Mouse (Mus musculus): ENCODE measurements around the gene Sdk1. TPM values are rescaled to one million over a fixed set of nuclear protein-coding genes. Genes with fewer than 3 reads are reported as not detected.

Sdk1 gene
- polyA plus RNA-seq, 1 experiment from 2014 or later = 1.3 TPM

DNA sequence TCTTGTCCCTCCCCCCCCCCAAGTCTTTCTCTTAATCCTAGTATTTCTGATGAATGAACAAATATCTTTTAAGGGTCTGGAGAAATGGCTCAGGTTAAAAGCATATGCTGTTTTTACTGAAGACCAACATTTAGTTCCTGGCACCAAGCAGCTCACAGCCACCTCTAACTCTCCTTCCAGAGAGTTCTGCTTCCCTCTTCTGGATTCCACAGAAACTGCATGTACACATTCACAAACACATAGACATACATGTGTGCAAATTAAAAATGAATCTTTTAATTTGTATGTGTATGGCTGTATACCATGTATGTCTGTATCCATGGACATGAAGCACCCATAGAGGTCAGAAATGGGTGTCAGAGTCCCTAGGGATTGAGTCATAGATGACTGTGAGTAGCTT is 968.6 kb downstream of the Sdk1 start:
- no peaks in the 10 kb centered on the region for H3K36me3 ChIP-seq (ENCODE audit: control insufficient read depth, insufficient read depth)
- H3K27ac ChIP-seq (ENCODE audit: low read length) = no peak overlapping the region
- no peaks in the 10 kb centered on the region for H3K27me3 ChIP-seq (ENCODE audit: control insufficient read depth, insufficient read depth, low read length)
- 0 out of 2 replicates have a peak, but pooled peaks cover 2% of the 10 kb centered on the region for H3K9me3 ChIP-seq (replicated peaks; ENCODE audit: control insufficient read depth, low read length)
- no peak overlapping the region for H3K4me3 ChIP-seq (ENCODE audit: low read length)
- no peak for ATAC-seq (replicated peaks; ENCODE audit: extremely low read depth, insufficient read depth, low FRiP score)
- no peak overlapping the region for H3K4me2 ChIP-seq (ENCODE audit: low read depth, low read length)
- H3K9ac ChIP-seq (ENCODE audit: low read length) = no peak overlapping the region
- no peaks in the 10 kb centered on the region for H3K4me1 ChIP-seq (ENCODE audit: control insufficient read depth, insufficient read depth, low read length)

- Histone ChIP-seq H3K27ac (ENCODE audit: low read length) (no peak overlapping the region), H3K9me3 (replicated peaks; ENCODE audit: control insufficient read depth, low read length) (0 out of 2 replicates have a peak, but pooled peaks cover 2% of the 10 kb centered on the region), H3K9ac (ENCODE audit: low read length) (no peak overlapping the region), H3K4me2 (ENCODE audit: low read depth, low read length) (no peak overlapping the region), H3K36me3 (ENCODE audit: control insufficient read depth, insufficient read depth) (no peaks in the 10 kb centered on the region), H3K4me3 (ENCODE audit: low read length) (no peak overlapping the region), H3K27me3 (ENCODE audit: control insufficient read depth, insufficient read depth, low read length) (no peaks in the 10 kb centered on the region), H3K4me1 (ENCODE audit: control insufficient read depth, insufficient read depth, low read length) (peaks cover 2% of the 10 kb centered on the region; the same call in 1 of the 2 replicates)
- 65% methylated on average over 11 of the region's 11 CpGs for WGBS
- ATAC-seq (replicated peaks; ENCODE audit: extremely low read depth, insufficient read depth, low FRiP score) = no peak
These were observed 971.0 kb downstream of the Sdk1 start for GRCm38 (mm10) chr5:142212252-142212651.

GRCm38 (mm10) chr5:142215981-142216380 is 974.7 kb downstream of the Sdk1 start:
- no peak overlapping the region for H3K27ac ChIP-seq (ENCODE audit: low read length)
- ATAC-seq (replicated peaks; ENCODE audit: extremely low read depth, insufficient read depth, low FRiP score) = no peak
- no peak overlapping the region for H3K4me2 ChIP-seq (ENCODE audit: low read depth, low read length)
- no peaks in the 10 kb centered on the region for H3K36me3 ChIP-seq (ENCODE audit: control insufficient read depth, insufficient read depth)
- WGBS = 70% methylated on average over 5 of the region's 5 CpGs
- H3K4me3 ChIP-seq (ENCODE audit: low read length) = no peak overlapping the region
- no peaks in the 10 kb centered on the region for H3K27me3 ChIP-seq (ENCODE audit: control insufficient read depth, insufficient read depth, low read length)
- peaks cover 5% of the 10 kb centered on the region for H3K9me3 ChIP-seq (replicated peaks; ENCODE audit: control insufficient read depth, low read length)
- no peak overlapping the region for H3K9ac ChIP-seq (ENCODE audit: low read length)
- H3K4me1 ChIP-seq (ENCODE audit: control insufficient read depth, insufficient read depth, low read length) = peaks cover 2% of the 10 kb centered on the region; the same call in 1 of the 2 replicates

DNA sequence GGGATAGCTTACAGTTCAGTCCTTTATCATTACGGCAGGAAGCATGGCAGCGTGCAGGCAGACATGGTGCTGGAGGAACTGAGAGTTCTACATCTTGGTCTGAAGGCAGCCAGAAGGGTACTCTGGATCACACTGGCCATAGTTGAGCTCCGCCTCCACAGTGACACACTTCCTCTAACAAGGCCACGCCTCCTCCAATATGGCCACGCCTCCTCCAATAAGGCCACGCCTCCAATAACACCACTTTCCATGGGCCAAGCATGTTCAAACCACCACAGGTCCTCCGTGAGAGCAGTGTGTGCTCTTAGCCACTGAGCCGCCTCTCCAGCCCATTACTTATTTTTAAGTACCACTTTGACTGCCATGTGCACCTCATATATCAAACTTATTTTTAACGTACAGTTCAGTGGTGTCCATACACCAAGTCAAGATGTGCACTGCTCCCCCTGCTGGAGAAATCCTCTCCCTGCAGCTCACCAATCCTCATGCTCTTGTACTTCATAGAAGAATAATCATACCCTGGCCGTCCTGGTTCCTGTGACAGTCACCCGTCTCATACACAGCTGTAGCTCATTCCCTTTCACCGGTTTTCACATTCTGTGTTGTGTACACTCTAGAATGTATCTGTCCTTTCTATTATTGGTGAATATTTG is 979.7 kb downstream of the Sdk1 start:
- H3K4me2 ChIP-seq (ENCODE audit: low read depth, low read length) = no peak overlapping the region

DNA sequence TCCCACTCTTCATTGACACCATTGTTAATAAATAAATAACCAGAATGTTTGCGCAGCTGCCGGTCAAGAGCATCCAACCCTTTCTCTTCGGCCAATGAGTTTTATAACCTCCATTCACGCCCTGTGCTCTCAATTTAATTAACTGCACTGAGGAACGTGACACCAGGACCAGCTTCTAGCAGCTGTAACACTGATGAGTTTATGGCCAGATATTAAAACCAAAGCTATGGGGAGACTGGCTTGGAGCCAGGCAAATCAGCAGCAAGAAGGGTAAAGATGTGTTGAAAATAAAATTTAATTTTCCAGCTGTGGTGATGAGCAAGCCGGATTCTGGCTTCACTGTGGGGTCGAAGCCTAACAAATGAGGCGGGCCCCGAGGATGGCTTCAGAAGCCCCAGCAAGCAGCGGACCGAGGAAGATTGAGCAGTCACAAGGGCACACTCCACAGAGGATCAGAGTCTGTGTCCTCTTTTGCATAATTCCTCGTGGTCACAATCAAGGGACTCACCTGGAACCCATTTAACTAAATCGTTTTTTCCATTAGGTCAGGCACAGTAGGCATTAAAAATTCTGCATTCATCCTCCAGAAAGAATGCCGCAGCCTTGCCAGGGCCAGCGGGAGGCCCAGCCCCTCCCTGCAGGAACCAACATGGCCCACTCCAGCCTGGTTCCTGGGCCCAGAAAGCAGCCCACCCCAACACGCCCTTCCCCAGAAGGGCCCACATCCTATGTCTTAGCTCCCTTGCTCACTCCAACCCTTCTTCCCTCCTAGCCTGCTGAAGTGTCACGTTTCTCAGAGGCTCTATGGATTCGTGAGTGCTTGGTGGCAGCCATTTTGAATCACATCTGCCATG is 987.9 kb downstream of the Sdk1 start:
- no peak for ATAC-seq (replicated peaks; ENCODE audit: extremely low read depth, insufficient read depth, low FRiP score)
- WGBS = 83% methylated on average over 18 of the region's 18 CpGs
- peaks cover 2% of the 10 kb centered on the region; the same call in 1 of the 2 replicates for H3K9me3 ChIP-seq (replicated peaks; ENCODE audit: control insufficient read depth, low read length)
- H3K4me1 ChIP-seq (ENCODE audit: control insufficient read depth, insufficient read depth, low read length) = no peaks in the 10 kb centered on the region
- no peak overlapping the region for H3K9ac ChIP-seq (ENCODE audit: low read length)
- H3K27ac ChIP-seq (ENCODE audit: low read length) = no peak overlapping the region
- H3K27me3 ChIP-seq (ENCODE audit: control insufficient read depth, insufficient read depth, low read length) = no peaks in the 10 kb centered on the region
- no peak overlapping the region for H3K4me3 ChIP-seq (ENCODE audit: low read length)
- no peak overlapping the region for H3K4me2 ChIP-seq (ENCODE audit: low read depth, low read length)
- H3K36me3 ChIP-seq (ENCODE audit: control insufficient read depth, insufficient read depth) = no peaks in the 10 kb centered on the region

More for the DNA sequence above, 979.7 kb downstream of the Sdk1 start:
- H3K4me3 ChIP-seq (ENCODE audit: low read length) = no peak overlapping the region
- H3K9me3 ChIP-seq (replicated peaks; ENCODE audit: control insufficient read depth, low read length) = peaks cover 5% of the 10 kb centered on the region
- peaks cover 2% of the 10 kb centered on the region; the same call in 1 of the 2 replicates for H3K4me1 ChIP-seq (ENCODE audit: control insufficient read depth, insufficient read depth, low read length)
- WGBS = 87% methylated on average over 12 of the region's 12 CpGs
- H3K27ac ChIP-seq (ENCODE audit: low read length) = no peak overlapping the region
- no peak overlapping the region for H3K9ac ChIP-seq (ENCODE audit: low read length)
- H3K27me3 ChIP-seq (ENCODE audit: control insufficient read depth, insufficient read depth, low read length) = no peaks in the 10 kb centered on the region
- H3K36me3 ChIP-seq (ENCODE audit: control insufficient read depth, insufficient read depth) = no peaks in the 10 kb centered on the region
- no peak for ATAC-seq (replicated peaks; ENCODE audit: extremely low read depth, insufficient read depth, low FRiP score)

DNA sequence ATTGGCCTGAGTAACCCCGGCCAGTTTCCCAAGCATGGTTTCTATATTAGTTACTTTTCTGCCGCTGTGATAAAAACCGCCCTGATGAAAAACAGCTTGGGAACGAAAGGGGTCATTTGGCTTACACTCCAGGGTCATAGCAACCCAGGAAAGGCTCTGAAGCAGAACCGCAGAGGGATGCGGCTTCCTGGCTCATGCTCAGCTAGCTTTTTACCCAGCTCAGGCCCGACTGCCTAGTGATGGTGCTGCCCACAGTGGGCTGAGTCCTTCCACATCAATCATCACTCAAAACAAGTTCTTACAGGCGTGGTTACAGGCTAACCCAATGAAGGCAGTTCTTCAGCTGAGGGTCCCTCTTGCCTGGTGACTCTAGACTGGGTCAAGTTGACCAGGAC is 988.5 kb downstream of the Sdk1 start:
- Histone ChIP-seq H3K9me3 (replicated peaks; ENCODE audit: control insufficient read depth, low read length) (peaks cover 2% of the 10 kb centered on the region; the same call in 1 of the 2 replicates), H3K9ac (ENCODE audit: low read length) (no peak overlapping the region), H3K27me3 (ENCODE audit: control insufficient read depth, insufficient read depth, low read length) (no peaks in the 10 kb centered on the region), H3K36me3 (ENCODE audit: control insufficient read depth, insufficient read depth) (no peaks in the 10 kb centered on the region), H3K4me2 (ENCODE audit: low read depth, low read length) (no peak overlapping the region), H3K4me3 (ENCODE audit: low read length) (no peak overlapping the region), H3K27ac (ENCODE audit: low read length) (no peak overlapping the region), H3K4me1 (ENCODE audit: control insufficient read depth, insufficient read depth, low read length) (no peaks in the 10 kb centered on the region)
- no peak for ATAC-seq (replicated peaks; ENCODE audit: extremely low read depth, insufficient read depth, low FRiP score)
- 83% methylated on average over 8 of the region's 8 CpGs for WGBS

GRCm38 (mm10) chr5:142240288-142240687 is 999.0 kb downstream of the Sdk1 start:
- no peaks in the 10 kb centered on the region for H3K36me3 ChIP-seq (ENCODE audit: control insufficient read depth, insufficient read depth)
- H3K4me2 ChIP-seq (ENCODE audit: low read depth, low read length) = no peak overlapping the region
- ATAC-seq (replicated peaks; ENCODE audit: extremely low read depth, insufficient read depth, low FRiP score) = no peak
- no peak overlapping the region for H3K9ac ChIP-seq (ENCODE audit: low read length)
- H3K4me3 ChIP-seq (ENCODE audit: low read length) = no peak overlapping the region
- H3K27ac ChIP-seq (ENCODE audit: low read length) = no peak overlapping the region
- H3K27me3 ChIP-seq (ENCODE audit: control insufficient read depth, insufficient read depth, low read length) = no peaks in the 10 kb centered on the region
- no peaks in the 10 kb centered on the region for H3K4me1 ChIP-seq (ENCODE audit: control insufficient read depth, insufficient read depth, low read length)
- 89% methylated on average over 6 of the region's 6 CpGs for WGBS
- H3K9me3 ChIP-seq (replicated peaks; ENCODE audit: control insufficient read depth, low read length) = peaks cover 10% of the 10 kb centered on the region

DNA sequence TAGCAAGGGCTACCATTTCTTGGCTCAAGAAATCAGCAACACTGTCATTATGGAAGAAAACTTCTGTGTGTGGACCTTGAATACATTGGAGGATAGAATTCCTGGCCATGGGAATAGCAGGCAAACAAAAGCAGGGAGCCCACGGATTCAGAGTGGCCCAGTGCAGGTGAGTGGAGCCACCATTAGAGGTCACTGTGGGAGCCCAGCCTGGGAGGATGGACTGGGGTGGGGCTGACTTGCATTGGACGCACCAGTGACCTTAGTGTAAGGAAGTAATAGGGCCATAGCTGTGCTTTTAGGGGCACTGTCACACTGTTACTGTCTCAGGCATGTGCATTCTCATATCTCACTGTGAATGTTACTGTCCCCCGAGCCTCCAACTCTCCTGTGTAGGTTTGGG is 1001.3 kb downstream of the Sdk1 start:
- H3K27ac ChIP-seq (ENCODE audit: low read length) = no peak overlapping the region
- no peak for ATAC-seq (replicated peaks; ENCODE audit: extremely low read depth, insufficient read depth, low FRiP score)
- WGBS = 63% methylated on average over 3 of the region's 3 CpGs

GRCm38 (mm10) chr5:142243069-142243468 is 1001.8 kb downstream of the Sdk1 start:
- H3K27me3 ChIP-seq (ENCODE audit: control insufficient read depth, insufficient read depth, low read length) = no peaks in the 10 kb centered on the region
- ATAC-seq (replicated peaks; ENCODE audit: extremely low read depth, insufficient read depth, low FRiP score) = no peak
- no peak overlapping the region for H3K4me2 ChIP-seq (ENCODE audit: low read depth, low read length)
- H3K9me3 ChIP-seq (replicated peaks; ENCODE audit: control insufficient read depth, low read length) = peaks cover 29% of the 10 kb centered on the region
- no peak overlapping the region for H3K27ac ChIP-seq (ENCODE audit: low read length)
- H3K4me1 ChIP-seq (ENCODE audit: control insufficient read depth, insufficient read depth, low read length) = no peaks in the 10 kb centered on the region
- H3K4me3 ChIP-seq (ENCODE audit: low read length) = no peak overlapping the region
- WGBS = 85% methylated on average over 2 of the region's 2 CpGs
- H3K36me3 ChIP-seq (ENCODE audit: control insufficient read depth, insufficient read depth) = no peaks in the 10 kb centered on the region
- no peak overlapping the region for H3K9ac ChIP-seq (ENCODE audit: low read length)

More for the DNA sequence above, 1001.3 kb downstream of the Sdk1 start:
- Histone ChIP-seq H3K27me3 (ENCODE audit: control insufficient read depth, insufficient read depth, low read length) (no peaks in the 10 kb centered on the region), H3K9me3 (replicated peaks; ENCODE audit: control insufficient read depth, low read length) (peaks cover 26% of the 10 kb centered on the region), H3K4me3 (ENCODE audit: low read length) (no peak overlapping the region), H3K4me2 (ENCODE audit: low read depth, low read length) (no peak overlapping the region), H3K4me1 (ENCODE audit: control insufficient read depth, insufficient read depth, low read length) (no peaks in the 10 kb centered on the region), H3K36me3 (ENCODE audit: control insufficient read depth, insufficient read depth) (no peaks in the 10 kb centered on the region), H3K9ac (ENCODE audit: low read length) (no peak overlapping the region)

Measured in heart, embryonic 16.5 days (tissue).